Mouse (Mus musculus) erythroblast, embryonic 14.5 days (primary cell): Measurements from ENCODE around the gene Ninj1.

Experiments used
- GATA1 ChIP-seq: IDR thresholded peaks from 2 replicates; pipeline ENCODE4 v1.6.1; 2012; ENCODE audit warnings: low read length, inconsistent platforms, mixed read lengths
- TAL1 ChIP-seq: IDR thresholded peaks from 3 replicates; pipeline ENCODE4 v1.6.1; 2012; ENCODE audit warnings: low read length, inconsistent platforms, mixed read lengths

GRCm38 (mm10) chr13:49143323-49143722 is 44.0 kb upstream of the Ninj1 start:
- no peak for TF ChIP-seq TAL1
- no peak for TF ChIP-seq GATA1
